Mouse (Mus musculus) CH12.LX (cell line): Measurements from ENCODE around the gene Eps8l3. TPM values are rescaled to one million over a fixed set of nuclear protein-coding genes. Genes with fewer than 3 reads are reported as not detected.

ENCODE experiments used
- DNase-seq: peaks from one replicate; pipeline ENCODE4 v3.0.0-alpha.2; 2013; ENCODE audit errors: extremely low read depth
- H3K27ac ChIP-seq: 2 replicates; pipeline ENCODE4 v1.5.1; 2012; ENCODE audit warnings: low read depth, mild to moderate bottlenecking, control low read depth, moderate library complexity; ENCODE audit not compliant: insufficient read depth
- H3K27me3 ChIP-seq: replicated peaks from 2 replicates; pipeline ENCODE3; 2012; ENCODE audit warnings: inconsistent platforms
- H3K36me3 ChIP-seq, 2 experiments: replicated peaks in 1 of 2; 2 replicates each; pipeline versions ENCODE3 to v1.6.1; 2012; ENCODE audit warnings: inconsistent platforms in 1 of 2, low read length in 1 of 2, mild to moderate bottlenecking in 1 of 2, mixed read lengths in 1 of 2, moderate library complexity in 1 of 2; ENCODE audit not compliant: control insufficient read depth in 1 of 2, insufficient read depth in 1 of 2
- H3K4me1 ChIP-seq, 2 experiments: 2 replicates each; pipeline ENCODE4 v1.6.1; 2012; ENCODE audit warnings: inconsistent platforms in 1 of 2, moderate library complexity in 1 of 2; ENCODE audit not compliant: insufficient read depth in 2 of 2, control insufficient read depth in 1 of 2
- H3K4me2 ChIP-seq: 2 replicates; pipeline ENCODE4 v1.6.1; 2012; ENCODE audit warnings: low read depth, mild to moderate bottlenecking, control low read depth; ENCODE audit not compliant: poor library complexity, insufficient read depth, severe bottlenecking
- H3K4me3 ChIP-seq, 3 experiments: fragments of 150-350 bp in 1 of 3; sonication (generic) in 1 of 3; replicated peaks in 1 of 3; 2 replicates each; pipeline versions ENCODE3 to v1.5.1; 2011 to 2012; ENCODE audit warnings: low read depth in 2 of 3, low read length in 2 of 3, mild to moderate bottlenecking in 2 of 3, moderate library complexity in 2 of 3, control low read depth in 1 of 3, improper control_type of control experiment in 1 of 3, inconsistent platforms in 1 of 3, mixed read lengths in 1 of 3; ENCODE audit not compliant: poor library complexity in 1 of 3
- H3K79me2 ChIP-seq: replicated peaks from 2 replicates; pipeline ENCODE4 v1.6.1; 2012; ENCODE audit warnings: mild to moderate bottlenecking, moderate library complexity; ENCODE audit not compliant: control insufficient read depth, poor library complexity, insufficient read depth, severe bottlenecking; ENCODE audit errors: extremely low read depth
- H3K9ac ChIP-seq: 2 replicates; pipeline ENCODE4 v1.6.1; 2012; ENCODE audit warnings: low read depth, mild to moderate bottlenecking, control low read depth, moderate library complexity; ENCODE audit not compliant: insufficient read depth
- H3K9me3 ChIP-seq: replicated peaks from 2 replicates; pipeline ENCODE3; 2012; ENCODE audit warnings: low read length, inconsistent platforms, mixed read lengths
- CHD1 ChIP-seq: IDR thresholded peaks from 2 replicates; pipeline ENCODE4 v1.6.1; 2012; ENCODE audit warnings: low read depth, low read length, improper control_type of control experiment, inconsistent platforms
- CTCF ChIP-seq, 2 experiments: IDR thresholded peaks in 1 of 2; conservative IDR thresholded peaks in 1 of 2; 2 replicates each; pipeline ENCODE4 v1.5.1; 2011 to 2012; ENCODE audit warnings: low read depth in 2 of 2, low read length in 2 of 2, improper control_type of control experiment in 1 of 2, inconsistent platforms in 1 of 2, mild to moderate bottlenecking in 1 of 2, moderate library complexity in 1 of 2
- E2F4 ChIP-seq: IDR thresholded peaks from 2 replicates; pipeline ENCODE4 v1.6.1; 2011; ENCODE audit warnings: low read depth, low read length, improper control_type of control experiment; ENCODE audit not compliant: insufficient replicate concordance
- ETS1 ChIP-seq: conservative IDR thresholded peaks from 2 replicates; pipeline ENCODE4 v1.6.1; 2012; ENCODE audit warnings: low read depth, mild to moderate bottlenecking, inconsistent platforms, low read length, improper control_type of control experiment, moderate library complexity
- GABPA ChIP-seq: IDR thresholded peaks from 2 replicates; pipeline ENCODE4 v1.6.1; 2012; ENCODE audit warnings: low read depth, low read length, improper control_type of control experiment, inconsistent platforms; ENCODE audit not compliant: insufficient replicate concordance
- MAFK ChIP-seq: IDR thresholded peaks from 2 replicates; pipeline ENCODE4 v1.6.1; 2011; ENCODE audit warnings: low read length, improper control_type of control experiment; ENCODE audit not compliant: insufficient replicate concordance
- MAX ChIP-seq: IDR thresholded peaks from 2 replicates; pipeline ENCODE4 v1.6.1; 2011; ENCODE audit warnings: low read length, improper control_type of control experiment
- MAZ ChIP-seq: IDR thresholded peaks from 2 replicates; pipeline ENCODE4 v1.6.1; 2012; ENCODE audit warnings: low read depth, mild to moderate bottlenecking, inconsistent platforms, low read length, improper control_type of control experiment, moderate library complexity
- MEF2A ChIP-seq: IDR thresholded peaks from 2 replicates; pipeline ENCODE4 v1.6.1; 2014; ENCODE audit warnings: low read depth, mild to moderate bottlenecking, inconsistent platforms, low read length, improper control_type of control experiment, borderline replicate concordance
- MXI1 ChIP-seq: IDR thresholded peaks from 2 replicates; pipeline ENCODE4 v1.6.1; 2011; ENCODE audit warnings: mild to moderate bottlenecking, low read depth, low read length, improper control_type of control experiment
- NELFE ChIP-seq: IDR thresholded peaks from 2 replicates; pipeline ENCODE4 v1.6.1; 2011; ENCODE audit warnings: low read depth, low read length, improper control_type of control experiment
- NRF1 ChIP-seq: IDR thresholded peaks from 2 replicates; pipeline ENCODE4 v1.6.1; 2014; ENCODE audit warnings: low read depth, mild to moderate bottlenecking, inconsistent platforms, low read length, improper control_type of control experiment, moderate library complexity
- PAX5 ChIP-seq: IDR thresholded peaks from 2 replicates; pipeline ENCODE4 v1.6.1; 2012; ENCODE audit warnings: low read length, inconsistent platforms, mixed read lengths
- POLR2A ChIP-seq: IDR thresholded peaks from 2 replicates; pipeline ENCODE4 v1.6.1; 2011; ENCODE audit warnings: low read depth, mild to moderate bottlenecking, improper control_type of control experiment, low read length
- RAD21 ChIP-seq: IDR thresholded peaks from 2 replicates; pipeline ENCODE4 v1.6.1; 2011; ENCODE audit warnings: low read depth, mild to moderate bottlenecking, low read length, improper control_type of control experiment, moderate library complexity
- SIN3A ChIP-seq: IDR thresholded peaks from 2 replicates; pipeline ENCODE4 v1.6.1; 2012; ENCODE audit warnings: low read length, improper control_type of control experiment, inconsistent platforms
- TBP ChIP-seq: conservative IDR thresholded peaks from 2 replicates; pipeline ENCODE4 v1.6.1; 2011; ENCODE audit warnings: low read depth, low read length, improper control_type of control experiment
- TCF12 ChIP-seq: IDR thresholded peaks from 2 replicates; pipeline ENCODE4 v1.6.1; 2014; ENCODE audit warnings: low read depth, mild to moderate bottlenecking, inconsistent platforms, low read length, improper control_type of control experiment
- ZKSCAN1 ChIP-seq: IDR thresholded peaks from 2 replicates; pipeline ENCODE4 v1.6.1; 2012; ENCODE audit warnings: low read depth, inconsistent platforms, low read length, improper control_type of control experiment, borderline replicate concordance
- ZMIZ1 ChIP-seq: IDR thresholded peaks from 2 replicates; pipeline ENCODE4 v1.6.1; 2012; ENCODE audit warnings: low read depth, mild to moderate bottlenecking, inconsistent platforms, low read length, improper control_type of control experiment
- ZNF384 ChIP-seq: IDR thresholded peaks from 2 replicates; pipeline ENCODE4 v1.6.1; 2012; ENCODE audit warnings: low read depth, low read length, improper control_type of control experiment, inconsistent platforms
- dilution Hi-C: fragments of 300-500 bp; cut with MboI; formaldehyde crosslinking; loops from 2 replicates; pipeline ENCODE4 v1.14.3; 2020; ENCODE audit warnings: low sequenced_read_pairs; ENCODE audit not compliant: extremely low pct_unique_long_range_greater_than_20kb, extremely low pct_ligation_motif_present
- in situ Hi-C: fragments of 300-500 bp; cut with MboI; formaldehyde crosslinking; loops from 3 replicates; pipeline ENCODE4 v1.14.3; 2019; ENCODE audit warnings: low sequenced_read_pairs, low pct_ligation_motif_present, low pct_unique_long_range_greater_than_20kb, mixed read lengths
- polyA plus RNA-seq: library from polyadenylated mRNA; unstranded; fragments of >175 nt; gene quantifications from 2 replicates; pipeline ENCODE4 v1.2.1, GENCODE M21; 2012; ENCODE audit warnings: low read depth; ENCODE audit not compliant: insufficient read length
- total RNA-seq, 2 experiments: library from RNA; depleted of rRNA; stranded (reverse); fragments of 300-350 nt in 1 of 2; fragments of >200 nt in 1 of 2; gene quantifications; 2 replicates each; pipeline ENCODE4 v1.2.3; 2012 to 2014

Eps8l3 gene
- total and polyA plus RNA-seq, 3 experiments, result not detected

DNA sequence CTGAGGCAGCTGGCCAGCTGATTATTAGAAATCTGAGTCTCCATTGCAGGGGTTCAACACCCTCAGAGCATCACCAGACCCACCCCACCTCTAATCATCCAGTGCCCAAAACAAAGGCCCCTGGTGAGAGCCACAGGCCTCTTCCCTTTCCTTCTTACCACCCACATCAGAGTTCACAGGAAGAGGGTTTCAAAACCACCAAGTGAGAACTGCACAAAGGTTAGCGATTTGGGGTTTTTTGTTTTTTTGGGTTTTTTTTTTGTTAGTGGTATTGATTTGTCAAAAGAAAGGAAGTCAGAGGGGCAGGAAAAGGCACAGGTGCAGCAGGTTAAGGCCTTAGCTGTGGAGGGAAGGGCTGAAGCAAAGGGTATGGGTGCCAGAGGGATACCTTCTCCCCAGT lies 30.9 kb upstream of the Eps8l3 start:
- no peaks in the 10 kb centered on the region for H3K79me2 ChIP-seq
- no peaks in the 10 kb centered on the region for H3K36me3 ChIP-seq
- no peak overlapping the region for H3K9ac ChIP-seq
- no peaks in the 10 kb centered on the region for H3K9me3 ChIP-seq
- TF ChIP-seq ZKSCAN1 (peak; percentile 7; the same call in 1 of the 2 replicates), MEF2A (no peak), ZNF384 (peak; percentile 39; the same call in 1 of the 2 replicates), E2F4 (no peak)
- in situ Hi-C loops (no loop called here), dilution Hi-C loops (no loop called here)
- H3K27me3 ChIP-seq, result no peaks in the 10 kb centered on the region
- DNase-seq, result no peak
- H3K4me2 ChIP-seq, result no peak overlapping the region
- no peak overlapping the region for H3K27ac ChIP-seq
- H3K4me1 ChIP-seq, result peaks cover 16 to 44% of the 10 kb centered on the region in 2 experiments; a peak in 3 of 4 replicates
- H3K4me3 ChIP-seq, result no peak overlapping the region

DNA sequence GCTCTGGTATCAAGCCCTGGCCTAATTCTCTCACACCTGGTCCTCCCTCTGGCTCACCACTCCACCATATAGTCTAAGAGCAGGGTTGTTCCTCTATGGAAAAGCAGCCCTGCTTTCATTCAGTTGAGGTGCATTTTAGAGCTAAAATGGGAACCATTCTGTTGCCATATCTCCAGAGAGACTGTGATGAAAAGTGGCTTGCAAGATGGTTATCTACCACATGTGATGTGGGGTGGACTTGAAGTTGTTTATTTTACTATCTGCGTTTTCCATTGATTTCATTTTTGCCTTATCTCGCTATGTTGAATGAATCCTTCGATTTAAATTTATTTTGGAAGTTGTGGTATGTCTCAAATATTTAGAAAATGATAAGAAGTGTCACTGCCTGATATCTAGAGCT lies 30.2 kb upstream of the Eps8l3 start:
- H3K27ac ChIP-seq, result no peak overlapping the region
- H3K9me3 ChIP-seq, result no peaks in the 10 kb centered on the region
- dilution Hi-C loops (no loop called here), in situ Hi-C loops (no loop called here)
- no peaks in the 10 kb centered on the region for H3K27me3 ChIP-seq
- no peaks in the 10 kb centered on the region for H3K79me2 ChIP-seq
- no peaks in the 10 kb centered on the region for H3K36me3 ChIP-seq
- no peak overlapping the region for H3K9ac ChIP-seq
- TF ChIP-seq ZKSCAN1, result no peak
- no peak for TF ChIP-seq SIN3A
- TF ChIP-seq ETS1, result no peak
- TF ChIP-seq MAZ, result no peak
- no peak for TF ChIP-seq PAX5
- no peak for TF ChIP-seq GABPA
- no peak for TF ChIP-seq ZNF384
- TF ChIP-seq TBP, result no peak
- no peak for TF ChIP-seq MAFK
- no peak for TF ChIP-seq ZMIZ1
- no peak for TF ChIP-seq NRF1
- TF ChIP-seq MAX, result no peak
- TF ChIP-seq MXI1, result no peak
- TF ChIP-seq CHD1, result no peak
- no peak for TF ChIP-seq RAD21
- no peak for TF ChIP-seq CTCF (conservative IDR thresholded peaks at IDR 0.05 in 1 of 2, IDR thresholded peaks at IDR 0.05 in 1 of 2; ENCODE audit: low read depth in 2 of 2, low read length in 2 of 2)
- no peak for TF ChIP-seq TCF12
- no peak for TF ChIP-seq NELFE
- TF ChIP-seq POLR2A, result no peak
- no peak for DNase-seq
- H3K4me3 ChIP-seq, result no peak overlapping the region
- no peak overlapping the region for H3K4me2 ChIP-seq
- H3K4me1 ChIP-seq, result peaks cover 16 to 45% of the 10 kb centered on the region in 2 experiments; a peak in 3 of 4 replicates
